Mouse (Mus musculus) cerebellum, postnatal 4 days (tissue): ENCODE results near the gene Laptm4a.
"Not testable (repeated sequence)": the region's sequence is repeated elsewhere in the genome, so short reads cannot be mapped to it uniquely, and the experiment has no call there.

ENCODE experiments used
- DNase-seq, 2 experiments: peaks; one replicate each; pipeline ENCODE4 v3.0.0; 2022; ENCODE audit warnings: low spot score in 2 of 2, mixed read lengths in 1 of 2

Gene Laptm4a

GRCm38 (mm10) chr12:8912860-8913685 lies 8.4 kb upstream of the Laptm4a start:
- peak in 1 of 2 experiments; percentile 21 for DNase-seq

- no peak for DNase-seq
These were observed 7.6 kb upstream of the Laptm4a start for GRCm38 (mm10) chr12:8913701-8914340.

GRCm38 (mm10) chr12:8916378-8916777 lies 5.1 kb upstream of the Laptm4a start:
- DNase-seq, result peak; percentile 36 to 58

GRCm38 (mm10) chr12:8919231-8919630 lies 2.2 kb upstream of the Laptm4a start:
- DNase-seq, result no peak

GRCm38 (mm10) chr12:8920996-8921393 lies 469 bp upstream of the Laptm4a start:
- DNase-seq, result no peak

- DNase-seq, result no peak
These were observed 1.1 kb downstream of the Laptm4a start for GRCm38 (mm10) chr12:8922369-8923124.

- DNase-seq, result peak in 1 of 2 experiments; percentile 15
These were observed 1.6 kb downstream of the Laptm4a start for GRCm38 (mm10) chr12:8923125-8923410.

- DNase-seq, result no peak
These were observed 2.1 kb downstream of the Laptm4a start for GRCm38 (mm10) chr12:8923603-8924002.

GRCm38 (mm10) chr12:8927652-8928051 lies 6.2 kb downstream of the Laptm4a start:
- no peak for DNase-seq

- no peak for DNase-seq
These were observed 7.3 kb downstream of the Laptm4a start for GRCm38 (mm10) chr12:8928766-8929165.

GRCm38 (mm10) chr12:8931083-8931482 lies 9.6 kb downstream of the Laptm4a start:
- DNase-seq, result no peak

GRCm38 (mm10) chr12:8935349-8935748 lies 13.9 kb downstream of the Laptm4a start:
- DNase-seq, result no peak

- not testable (repeated sequence) for DNase-seq
These were observed 14.7 kb downstream of the Laptm4a start for GRCm38 (mm10) chr12:8936210-8936609.

GRCm38 (mm10) chr12:8939490-8939889 lies 18.0 kb downstream of the Laptm4a start:
- DNase-seq, result no peak

GRCm38 (mm10) chr12:8940011-8941005 lies 18.8 kb downstream of the Laptm4a start:
- no peak for DNase-seq

- no peak for DNase-seq
These were observed 19.7 kb downstream of the Laptm4a start for GRCm38 (mm10) chr12:8941131-8941615.

- no peak for DNase-seq
These were observed 20.4 kb downstream of the Laptm4a start for GRCm38 (mm10) chr12:8941699-8942392.

GRCm38 (mm10) chr12:8947163-8947562 lies 25.7 kb downstream of the Laptm4a start:
- DNase-seq, result no peak

- DNase-seq, result peak in 1 of 2 experiments; percentile 30
These were observed 26.4 kb downstream of the Laptm4a start, which contains the start of gene Matn3 for GRCm38 (mm10) chr12:8947714-8948464. Gene Matn3 (plus strand): TSS chr12:8947929.

GRCm38 (mm10) chr12:8953136-8953535 lies 31.7 kb downstream of the Laptm4a start:
- DNase-seq, result no peak
